Mouse (Mus musculus) T-helper 1 cell (primary cell): ENCODE measurements around the gene Pde7b.
"Not testable (repeated sequence)": the region's sequence is repeated elsewhere in the genome, so short reads cannot be mapped to it uniquely, and the experiment has no call there.

ENCODE experiments used
- in situ Hi-C: fragments of 300-600 bp; cut with MboI, MseI; formaldehyde crosslinking; loops from one replicate; pipeline ENCODE4 v1.15.1; 2025; ENCODE audit warnings: high pct_unique_total_duplicates

Pde7b gene

GRCm38 (mm10) chr10:20550161-20550560 lies 174.7 kb downstream of the Pde7b start:
- in situ Hi-C loops, result no loop called here

DNA sequence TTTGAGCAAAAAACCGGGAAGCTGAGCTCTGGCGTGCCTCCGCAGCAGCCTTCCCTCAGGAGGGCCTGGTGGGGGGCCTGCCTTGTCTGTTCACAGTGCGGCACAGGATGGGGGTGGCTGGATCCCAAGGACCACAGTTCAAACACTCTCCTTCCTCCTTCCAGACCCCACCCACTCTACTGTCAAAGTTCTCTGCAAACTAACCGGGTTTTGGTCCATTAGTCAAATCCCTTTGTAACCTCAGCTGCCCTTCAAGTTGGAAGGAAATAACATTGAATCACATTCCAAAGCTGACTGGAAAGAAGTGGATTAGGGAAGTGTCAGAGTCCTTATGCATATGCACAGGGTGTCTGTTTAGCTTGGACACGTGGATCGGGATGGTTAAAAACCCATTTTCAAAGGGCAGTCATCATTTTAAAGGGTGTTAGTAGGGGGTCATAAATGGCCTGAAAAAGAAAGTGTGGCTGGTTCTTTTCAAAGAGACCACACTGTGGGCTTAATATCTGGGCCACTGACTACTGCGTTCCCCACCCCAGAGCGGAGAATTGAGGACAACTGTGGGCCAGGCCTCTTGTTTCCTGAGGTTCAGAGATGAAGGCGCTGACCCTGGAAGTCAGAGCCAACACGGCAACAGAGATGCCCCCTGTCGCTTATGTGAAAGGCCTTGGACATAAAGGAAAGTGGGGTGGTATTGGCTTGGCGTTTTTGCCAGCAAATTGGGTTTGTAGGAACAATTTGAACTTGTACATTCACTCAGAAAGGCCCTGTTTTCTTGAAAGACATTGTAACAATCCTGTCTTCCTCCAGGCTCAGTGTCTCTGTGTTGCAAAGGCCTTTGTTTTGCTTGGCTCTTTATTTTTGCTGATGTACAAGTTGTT lies 175.8 kb downstream of the Pde7b start:
- in situ Hi-C loops, result loop anchor here (10.0 kb wide), 1 partner anchor 1754 kb away; no protein-coding TSS in a partner anchor

DNA sequence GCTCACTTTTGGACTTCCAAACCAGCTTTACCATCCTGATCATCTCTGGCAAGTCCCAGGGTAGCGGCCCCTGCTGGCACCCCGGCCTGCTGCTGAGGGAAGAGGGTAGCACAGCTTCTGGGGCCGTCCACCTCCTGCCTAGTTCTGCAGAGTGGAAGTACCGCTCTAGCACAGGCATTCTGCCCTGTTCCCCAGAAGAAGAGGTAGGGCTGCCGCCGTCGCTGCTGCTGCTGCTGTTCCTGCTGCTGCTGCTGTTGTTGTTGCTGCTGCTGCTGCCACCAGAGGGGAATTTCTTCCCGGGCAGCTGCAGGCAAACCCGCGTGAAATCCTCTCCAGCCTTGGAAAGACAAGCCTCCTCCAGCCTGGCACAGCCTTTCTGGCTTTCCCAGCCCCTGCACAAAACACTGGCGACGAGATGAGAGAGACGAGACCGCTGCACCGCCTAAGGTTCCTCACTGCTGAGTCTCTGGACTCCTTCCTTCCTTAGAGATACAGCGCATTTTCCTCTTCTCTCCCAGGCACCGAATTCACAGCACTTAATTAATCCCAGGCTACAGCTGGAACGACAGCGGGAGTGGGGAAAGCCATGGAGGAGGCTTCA lies 176.8 kb downstream of the Pde7b start:
- in situ Hi-C loops, result loop anchor here (10.0 kb wide), 1 partner anchor 1753 kb away; no protein-coding TSS in a partner anchor

GRCm38 (mm10) chr10:20543121-20543520 lies 181.8 kb downstream of the Pde7b start:
- in situ Hi-C loops, result loop anchor here (10.0 kb wide), 1 partner anchor 1748 kb away; no protein-coding TSS in a partner anchor

DNA sequence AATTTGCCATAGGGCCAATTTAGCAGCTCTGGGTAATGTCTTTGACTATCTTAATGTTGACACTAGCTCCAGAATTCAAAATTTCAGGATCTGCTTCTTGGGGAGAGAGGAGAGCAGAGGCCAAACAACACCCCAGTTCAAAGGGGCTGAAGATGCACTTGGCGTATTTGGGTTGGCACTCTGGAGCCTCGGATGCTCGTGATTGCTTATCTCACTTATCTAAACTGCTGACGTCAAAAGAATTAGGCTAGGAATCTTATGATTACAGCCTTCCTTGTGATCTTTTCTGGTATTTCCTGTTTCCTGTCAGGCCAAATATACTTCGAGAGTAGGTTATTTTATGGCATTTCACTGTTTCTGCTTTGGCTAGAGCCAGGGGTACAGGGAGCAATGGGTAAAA lies 191.1 kb downstream of the Pde7b start:
- in situ Hi-C loops, result no loop called here

DNA sequence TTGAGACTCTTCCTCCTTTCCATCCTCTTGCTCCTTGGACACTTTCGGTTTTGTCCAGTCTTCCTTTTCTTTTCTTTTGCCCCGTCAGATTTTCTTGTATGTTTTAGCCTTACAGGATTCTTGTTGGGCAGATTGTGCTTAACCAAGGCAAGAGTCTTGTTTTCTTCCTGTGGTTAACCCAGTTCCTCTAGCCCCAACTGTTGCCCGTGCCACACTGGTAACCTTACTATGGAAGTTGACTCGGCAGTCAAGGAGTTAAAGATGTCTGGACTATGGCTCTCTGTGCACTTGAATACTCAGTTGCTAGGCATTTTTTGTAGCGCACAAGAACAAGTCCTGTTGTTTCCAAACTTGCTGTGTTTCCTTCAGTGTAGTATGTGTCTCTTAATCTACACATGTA lies 193.0 kb downstream of the Pde7b start:
- in situ Hi-C loops, result no loop called here

GRCm38 (mm10) chr10:20528544-20529411 lies 196.1 kb downstream of the Pde7b start:
- in situ Hi-C loops, result no loop called here

- in situ Hi-C loops, result no loop called here
Observed at GRCm38 (mm10) chr10:20527737-20528136, 197.1 kb downstream of the Pde7b start.

- in situ Hi-C loops, result no loop called here
Observed at GRCm38 (mm10) chr10:20518529-20518889, 206.4 kb downstream of the Pde7b start.

DNA sequence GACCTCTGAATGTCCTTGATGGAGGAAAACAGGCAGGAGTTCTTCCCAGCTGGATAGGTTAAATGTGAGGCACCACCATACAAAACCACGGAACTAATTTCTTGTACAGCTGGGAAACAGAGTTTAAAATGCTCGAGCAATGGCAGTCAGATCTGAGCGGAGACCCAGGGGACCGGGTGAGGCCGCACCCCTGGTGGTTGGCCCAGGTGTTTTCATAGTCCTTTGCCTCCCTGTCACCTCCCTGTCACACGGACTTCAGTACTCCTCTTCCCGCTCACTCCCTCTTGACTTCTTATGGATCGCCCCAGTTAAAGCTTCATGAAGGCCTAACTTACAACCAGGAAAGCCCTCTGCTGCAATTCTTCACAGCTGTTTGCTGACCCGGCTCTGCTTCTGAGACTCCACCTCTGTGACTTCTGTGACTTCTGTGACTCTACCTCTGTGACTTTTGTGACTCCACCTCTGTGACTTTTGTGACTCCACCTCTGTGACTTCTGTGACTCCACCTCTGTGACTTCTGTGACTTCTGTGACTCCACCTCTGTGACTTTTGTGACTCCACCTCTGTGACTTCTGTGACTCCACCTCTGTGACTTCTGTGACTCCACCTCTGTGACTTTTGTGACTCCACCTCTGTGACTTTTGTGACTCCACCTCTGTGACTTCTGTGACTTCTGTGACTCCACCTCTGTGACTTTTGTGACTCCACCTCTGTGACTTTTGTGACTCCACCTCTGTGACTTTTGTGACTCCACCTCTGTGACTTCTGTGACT lies 206.9 kb downstream of the Pde7b start:
- in situ Hi-C loops, result not testable (repeated sequence)

DNA sequence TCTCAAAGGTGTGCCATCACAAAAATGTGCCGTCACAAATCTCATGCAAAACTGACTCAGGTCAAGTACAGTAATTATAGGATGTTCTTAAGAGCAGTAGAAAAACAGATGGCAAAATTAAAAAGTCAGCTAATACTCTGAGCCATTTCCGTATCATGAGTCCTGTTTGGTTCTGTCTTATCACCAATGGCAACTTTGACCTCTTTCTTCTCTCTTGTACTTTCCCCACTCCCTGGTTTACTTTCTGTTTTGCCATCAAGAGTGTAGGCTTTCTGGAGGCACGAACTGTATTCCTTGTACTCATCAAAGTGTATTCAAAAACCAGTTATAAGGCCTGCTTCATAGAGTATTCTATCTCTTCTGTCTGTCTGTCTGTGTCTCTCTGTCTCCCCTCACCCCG lies 211.0 kb downstream of the Pde7b start:
- in situ Hi-C loops, result no loop called here

- in situ Hi-C loops, result no loop called here
Observed at GRCm38 (mm10) chr10:20513461-20513860, 211.4 kb downstream of the Pde7b start.

- in situ Hi-C loops, result no loop called here
Observed at GRCm38 (mm10) chr10:20509819-20510218, 215.1 kb downstream of the Pde7b start.

DNA sequence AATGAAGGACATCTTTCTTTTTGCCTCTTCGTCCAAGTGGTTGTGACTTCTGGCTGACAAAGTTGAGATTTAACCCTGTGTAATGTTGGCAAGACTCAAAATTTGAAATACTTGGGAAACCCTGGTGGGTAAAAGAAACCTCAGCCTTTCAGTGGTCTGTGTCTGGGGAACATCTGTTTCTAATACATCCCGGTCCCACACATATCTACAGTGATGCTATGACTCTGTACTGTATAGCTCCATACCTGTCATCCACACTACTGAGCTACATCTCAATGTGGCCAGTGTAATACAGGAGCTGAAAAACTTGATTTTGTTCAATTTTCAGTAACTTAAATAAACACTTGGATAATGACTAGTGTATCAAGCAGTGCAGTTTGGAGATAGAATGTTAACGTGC lies 216.4 kb downstream of the Pde7b start:
- in situ Hi-C loops, result no loop called here

- in situ Hi-C loops, result no loop called here
Observed at GRCm38 (mm10) chr10:20507732-20508412, 217.0 kb downstream of the Pde7b start.

DNA sequence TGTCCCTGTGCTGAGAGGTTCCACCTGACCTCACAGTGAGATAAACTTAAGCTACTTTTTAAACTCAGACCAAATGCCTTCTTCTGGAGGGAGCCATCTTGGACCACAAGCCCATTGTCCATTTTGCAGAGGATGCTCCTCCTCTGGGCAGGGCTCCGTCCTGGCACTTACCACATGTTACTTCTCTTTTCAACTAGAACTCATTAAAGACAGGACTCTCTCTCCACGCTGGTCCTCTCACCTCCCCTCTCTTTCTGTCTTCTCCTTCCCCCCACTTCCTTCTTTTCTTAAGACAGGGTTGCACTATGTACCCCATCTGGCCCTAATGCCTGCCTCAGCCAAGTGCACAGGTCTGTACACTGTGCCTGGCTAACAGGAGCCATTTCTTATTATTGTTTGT lies 217.8 kb downstream of the Pde7b start:
- in situ Hi-C loops, result no loop called here

DNA sequence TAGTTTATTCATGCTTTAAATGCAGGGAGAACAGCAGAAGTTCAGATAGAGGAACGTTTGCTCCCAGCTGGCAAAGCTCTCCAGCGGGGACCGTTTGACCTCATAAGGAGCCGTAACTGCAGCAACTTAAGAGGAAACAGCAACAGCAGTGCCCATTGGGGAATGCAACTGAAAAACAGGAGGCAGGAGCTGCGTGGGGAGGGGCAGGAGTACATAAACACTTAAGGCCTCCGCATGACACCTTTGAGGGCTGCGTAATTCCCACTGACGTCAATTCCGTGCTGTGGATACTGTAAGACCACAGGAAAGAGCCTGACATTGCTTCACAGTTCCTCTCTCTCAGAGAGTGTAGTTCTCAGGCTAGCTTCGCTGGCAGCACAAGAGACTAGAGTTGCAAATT lies 219.4 kb downstream of the Pde7b start:
- in situ Hi-C loops, result no loop called here

GRCm38 (mm10) chr10:20504800-20505199 lies 220.1 kb downstream of the Pde7b start:
- in situ Hi-C loops, result no loop called here

- in situ Hi-C loops, result no loop called here
Observed at GRCm38 (mm10) chr10:20503265-20504025, 221.4 kb downstream of the Pde7b start.

DNA sequence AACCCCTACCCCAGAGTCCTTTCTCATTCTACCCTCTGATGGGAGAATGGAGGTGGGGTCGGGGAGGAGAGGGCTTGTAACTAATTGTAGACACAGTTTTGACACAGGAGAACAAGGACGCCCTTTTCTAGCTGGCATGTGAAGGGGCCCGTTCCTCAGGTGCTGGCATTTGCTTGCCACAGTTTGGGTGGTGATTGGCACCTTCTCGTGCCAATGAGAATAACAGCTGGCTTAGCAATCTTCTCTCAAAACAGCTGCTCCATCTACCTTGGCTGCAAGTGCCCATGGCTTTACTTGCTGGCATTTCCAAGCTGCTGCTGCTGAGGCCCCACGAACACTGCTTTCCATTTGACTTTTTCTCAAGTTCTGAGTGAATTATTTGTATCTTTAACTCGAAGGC lies 223.7 kb downstream of the Pde7b start:
- in situ Hi-C loops, result no loop called here
